Mouse (Mus musculus): ENCODE data around the gene Epha1.

Gene Epha1

DNA sequence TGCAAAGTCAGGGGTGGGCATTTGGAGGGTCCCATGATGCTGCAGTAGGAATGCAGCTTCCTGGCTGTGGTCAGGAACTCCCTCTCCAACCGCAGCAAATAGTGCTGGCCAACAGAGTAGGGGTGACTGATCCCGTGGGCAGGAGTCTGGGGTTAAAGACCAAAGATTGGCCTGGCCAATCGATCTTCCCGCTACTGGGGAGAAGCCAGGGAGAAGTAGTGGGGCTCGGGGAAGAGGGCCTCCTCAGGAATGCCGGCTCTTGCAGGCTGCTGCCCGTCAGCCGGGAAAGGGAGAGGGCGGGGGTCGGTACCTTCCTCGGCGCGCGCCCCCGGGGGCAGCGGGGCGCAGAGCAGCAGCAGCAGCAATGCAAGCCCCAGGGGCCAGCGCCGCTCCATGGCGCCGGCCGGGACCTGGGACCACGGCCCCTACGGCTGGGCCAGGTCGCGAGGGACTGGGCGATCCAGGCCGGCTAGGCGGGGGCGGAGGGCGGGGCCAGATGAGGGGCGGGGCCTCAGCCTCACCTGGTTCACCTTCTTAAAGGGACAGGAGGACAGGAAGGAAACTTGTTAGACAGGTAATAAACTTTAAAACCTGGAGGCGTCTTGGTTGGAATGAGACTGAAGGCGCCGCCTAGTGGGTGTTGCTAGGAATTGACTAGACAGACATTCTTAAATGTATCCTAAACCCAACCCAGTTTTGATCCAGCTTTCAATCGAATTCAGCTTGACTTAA, at the start of gene Epha1:
Epha1 (minus strand) TSS at position 453 of the 732 bp plus-strand sequence.
- POLR2A ChIA-PET, result interaction anchor here in 3 of 4 experiments (0.6 to 2.6 kb wide), 4 partner anchors 23 to 184 kb away, joined by 4 to 10 read pairs (median 6); partner anchors contain the start of genes Fam131b (in 1 of the 3) and Zyx (in 1 of the 3)

DNA sequence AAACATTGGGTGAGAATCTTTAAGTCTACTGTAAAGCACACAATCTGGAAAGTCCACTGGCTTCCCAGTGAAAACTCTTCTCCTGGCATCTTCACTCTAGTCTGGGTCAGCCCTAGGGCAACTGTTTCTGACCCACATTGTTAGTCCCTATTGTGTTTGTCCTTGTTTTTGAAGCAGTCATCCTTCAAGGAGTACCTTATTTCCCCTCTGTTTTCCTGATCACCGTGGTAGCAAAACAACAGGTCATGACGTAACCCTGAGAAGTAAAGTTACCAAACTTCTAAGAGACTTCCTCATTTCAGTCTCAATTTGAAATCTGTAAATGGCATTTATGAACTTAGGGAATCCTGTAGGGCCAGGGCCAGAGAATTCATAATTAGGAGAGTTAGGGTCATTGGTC, 48.4 kb upstream of the Epha1 start:
- POLR2A ChIA-PET, result no interaction called here
- CTCF ChIA-PET, result no interaction called here

More for the DNA sequence above, at the start of gene Epha1:
- CTCF ChIA-PET, result interaction anchor here in 2 of 4 experiments (0.6 to 1.8 kb wide), 6 partner anchors 8 to 496 kb away, joined by 3 to 7 read pairs (median 3); partner anchors contain the start of genes Casp2 (in 1 of the 2), Fam131b (in 1 of the 2) and Zyx (in 1 of the 2)

DNA sequence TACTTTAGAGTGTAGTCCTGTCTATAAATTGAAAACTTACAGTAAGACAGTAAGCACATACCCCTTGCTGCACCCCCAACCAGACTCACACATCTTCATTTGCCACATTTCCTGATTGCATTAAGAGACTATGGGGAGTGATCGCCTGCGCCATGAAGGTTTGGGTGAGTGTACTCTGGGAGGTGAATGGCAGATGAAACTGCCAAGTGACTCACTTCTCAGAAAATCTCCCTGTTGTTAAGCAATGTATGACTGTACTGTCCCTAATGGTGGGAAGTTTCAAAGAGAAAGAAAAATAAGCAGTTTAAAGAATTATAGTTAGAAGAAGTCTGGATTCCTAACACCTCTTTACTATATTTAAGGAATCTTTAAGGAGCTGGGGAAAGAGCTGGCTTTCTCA, 46.4 kb upstream of the Epha1 start:
- POLR2A ChIA-PET, result no interaction called here
- CTCF ChIA-PET, result no interaction called here

DNA sequence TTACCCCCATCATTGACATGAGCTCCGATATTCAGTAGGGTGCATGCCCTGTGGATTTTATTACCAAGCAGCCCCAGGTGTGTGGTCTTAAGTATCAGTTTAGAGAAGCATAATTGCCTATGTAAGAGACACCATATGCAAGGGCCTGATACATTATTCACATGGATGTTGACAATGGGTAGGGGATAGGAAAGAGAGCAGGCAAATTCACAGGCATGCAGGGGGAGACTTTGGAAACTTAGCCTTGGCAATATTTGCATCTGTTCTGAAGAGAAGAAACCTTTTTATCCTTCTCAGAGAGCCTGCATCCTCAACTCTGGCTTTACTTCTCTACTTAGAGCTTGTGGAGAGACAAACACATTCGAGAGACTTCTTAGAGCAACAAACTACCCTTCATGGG, 32.1 kb upstream of the Epha1 start, which contains the start of gene Tas2r135:
Tas2r135 (plus strand) TSS at position 301 of the 400 bp plus-strand sequence.
- POLR2A ChIA-PET, result no interaction called here
- CTCF ChIA-PET, result interaction anchor here in 1 of 4 experiments (0.7 kb wide), 1 partner anchor 33 kb away, joined by 3 read pairs; no protein-coding TSS in a partner anchor

DNA sequence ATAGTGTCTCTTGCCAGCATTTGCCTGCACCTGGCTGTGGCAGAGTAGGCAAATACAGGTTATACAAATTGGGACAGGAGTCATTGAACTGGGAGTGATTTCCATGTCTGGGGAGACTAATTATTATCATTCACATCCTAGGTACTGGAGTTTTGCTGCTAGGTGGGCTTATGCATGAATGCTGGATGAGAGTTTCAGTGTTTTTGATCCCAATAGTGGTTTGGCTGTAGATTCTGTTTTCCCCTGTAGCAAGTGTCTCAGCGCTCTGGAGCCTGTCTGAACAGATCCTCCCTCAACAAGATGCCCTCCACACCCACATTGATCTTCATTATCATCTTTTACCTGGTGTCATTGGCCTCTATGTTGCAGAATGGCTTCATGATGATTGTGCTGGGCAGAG, 26.9 kb upstream of the Epha1 start, which contains the start of gene Tas2r143:
Tas2r143 (plus strand) TSS at position 301 of the 400 bp plus-strand sequence.
- ChIA-PET POLR2A (no interaction called here), CTCF (no interaction called here)

DNA sequence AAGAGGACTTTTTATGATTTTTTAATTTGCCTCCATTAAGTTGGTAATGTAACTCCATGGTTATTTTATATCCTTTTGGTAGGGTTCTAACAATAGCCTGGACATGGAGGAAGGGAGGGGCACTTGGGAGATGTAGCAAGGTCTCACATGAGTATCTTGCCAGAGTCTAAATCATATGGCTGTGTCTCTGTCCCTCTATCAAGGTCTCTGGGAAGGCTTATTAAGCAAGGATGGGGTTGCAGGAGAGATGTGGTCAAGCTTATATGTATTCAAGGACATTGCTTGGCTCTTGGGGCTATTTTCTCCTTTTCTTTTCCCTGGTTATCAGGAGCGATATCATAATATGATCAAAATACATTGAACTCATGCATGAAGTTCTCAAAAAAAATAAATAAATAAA, 25.9 kb upstream of the Epha1 start:
- ChIA-PET POLR2A (no interaction called here), CTCF (no interaction called here)

DNA sequence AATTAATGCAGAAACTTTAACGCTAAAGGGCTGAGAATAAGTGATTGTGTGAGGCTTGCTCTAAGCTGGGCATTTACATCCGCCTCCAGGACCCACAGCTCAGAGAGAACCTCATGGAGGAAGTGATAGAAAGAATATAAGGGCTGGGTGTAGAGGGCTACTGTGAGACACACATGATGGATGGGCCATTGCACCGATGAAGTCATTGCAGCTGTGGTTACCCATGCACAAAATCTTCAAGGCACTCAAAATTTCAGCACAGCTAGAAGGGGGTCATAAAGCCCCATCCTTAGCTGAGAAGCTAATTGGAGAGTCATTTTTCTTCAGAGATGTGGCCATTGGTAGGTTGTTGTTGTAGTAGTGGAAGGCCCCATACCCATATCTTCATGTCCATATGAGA, 25.2 kb upstream of the Epha1 start:
- CTCF ChIA-PET, result no interaction called here
- POLR2A ChIA-PET, result no interaction called here

DNA sequence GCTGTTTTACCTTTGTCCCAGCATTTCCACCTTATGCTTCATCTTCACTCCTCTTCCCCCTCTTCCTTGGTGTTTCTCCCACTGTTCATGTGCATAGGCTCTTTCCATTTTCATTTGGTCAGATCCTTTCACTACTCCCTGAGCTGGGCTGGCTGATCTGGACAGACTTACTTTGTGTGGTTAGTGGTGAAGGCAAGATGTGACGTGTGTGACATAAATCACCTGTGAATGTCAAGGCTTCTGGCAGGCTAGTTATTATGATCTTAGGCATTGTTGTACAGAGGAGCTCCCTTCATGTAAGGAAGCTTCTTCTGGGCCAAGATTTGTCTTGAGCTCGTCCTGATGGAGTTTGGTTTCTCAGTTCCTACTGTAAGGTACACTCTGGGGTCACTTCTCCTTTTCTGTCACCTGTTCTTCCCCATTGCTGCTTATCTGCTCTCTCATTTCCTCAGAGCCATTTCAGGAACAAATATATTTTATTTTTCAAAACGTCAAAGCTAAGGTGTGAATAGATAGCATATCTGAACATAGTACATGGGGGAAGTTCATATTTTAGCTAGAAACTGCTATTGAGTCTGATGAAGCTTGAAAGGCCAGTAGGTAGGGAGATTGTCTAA, 24.1 kb upstream of the Epha1 start:
- POLR2A ChIA-PET, result no interaction called here
- CTCF ChIA-PET, result interaction anchor here in 1 of 4 experiments (0.6 kb wide), 1 partner anchor 196 kb away, joined by 9 read pairs; no protein-coding TSS in a partner anchor

DNA sequence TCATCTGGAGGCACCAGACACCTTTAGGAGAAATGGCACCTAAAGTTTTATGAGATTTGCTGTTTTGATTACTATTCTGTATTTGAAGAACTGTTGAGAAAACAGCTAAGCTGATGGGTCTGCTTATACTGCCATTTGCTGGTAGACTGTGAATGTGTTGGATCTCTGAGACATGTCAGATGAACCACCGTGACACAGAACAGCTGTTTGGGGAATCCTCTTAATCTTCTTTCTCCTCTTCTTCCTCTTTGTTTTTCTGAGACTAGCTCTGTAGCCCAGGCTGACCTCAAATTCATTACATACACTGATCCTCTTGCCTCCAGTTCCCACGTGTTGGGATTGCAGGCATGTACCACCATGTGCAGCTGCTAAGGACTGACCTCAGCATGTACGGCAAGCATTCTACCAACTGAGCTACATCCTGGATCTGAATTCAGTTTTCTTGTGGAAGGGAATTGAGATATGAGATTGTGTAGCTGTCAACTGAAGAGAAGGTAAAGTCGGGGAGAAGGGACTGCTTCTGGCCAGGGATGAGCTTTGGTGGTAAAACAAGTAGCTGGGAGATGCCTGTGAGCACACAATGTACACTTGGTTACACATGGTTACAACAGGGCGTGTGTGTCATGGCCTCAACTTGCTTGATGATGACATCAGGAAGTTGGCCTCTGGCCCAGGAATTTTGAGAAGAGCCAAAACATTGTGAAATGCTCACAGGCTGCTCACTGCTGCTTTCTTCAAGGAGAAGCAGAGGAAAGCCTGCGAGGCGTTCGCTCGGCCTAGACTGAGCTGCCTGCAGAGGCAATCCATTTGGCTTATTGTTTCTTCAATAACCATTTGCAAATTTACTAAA, 23.1 kb upstream of the Epha1 start:
- ChIA-PET CTCF (interaction anchor here in 1 of 4 experiments (0.6 kb wide), 1 partner anchor 189 kb away, joined by 3 read pairs; no protein-coding TSS in a partner anchor), POLR2A (no interaction called here)

DNA sequence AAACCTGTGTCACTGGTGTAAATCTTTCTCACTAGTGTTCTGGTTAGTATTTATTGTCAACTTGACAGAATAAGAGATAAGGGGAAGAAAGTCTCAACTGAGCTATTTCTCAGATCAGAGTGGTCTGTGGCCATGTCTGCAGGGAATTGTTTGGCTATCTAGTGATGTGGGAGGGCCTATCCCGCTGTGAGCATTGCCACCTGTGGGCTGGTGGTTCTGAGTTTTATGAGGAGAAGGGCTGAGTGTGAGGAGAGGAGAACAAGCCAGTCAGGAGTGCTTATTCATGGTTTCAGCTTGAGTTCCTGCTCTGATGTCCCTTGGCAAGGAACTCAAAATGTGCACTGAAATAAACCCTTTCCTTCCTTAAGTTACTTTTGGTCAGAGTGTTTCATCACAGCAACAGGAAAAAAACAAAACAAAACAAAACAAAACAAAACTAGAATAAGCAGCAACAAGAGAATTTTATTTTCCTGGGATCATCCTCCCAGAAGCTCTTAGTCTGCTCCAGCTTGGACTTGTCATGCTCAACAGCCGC, 18.8 kb upstream of the Epha1 start:
- CTCF ChIA-PET, result interaction anchor here in 1 of 4 experiments (0.6 kb wide), 1 partner anchor 34 kb away, joined by 3 read pairs; no protein-coding TSS in a partner anchor
- POLR2A ChIA-PET, result no interaction called here

DNA sequence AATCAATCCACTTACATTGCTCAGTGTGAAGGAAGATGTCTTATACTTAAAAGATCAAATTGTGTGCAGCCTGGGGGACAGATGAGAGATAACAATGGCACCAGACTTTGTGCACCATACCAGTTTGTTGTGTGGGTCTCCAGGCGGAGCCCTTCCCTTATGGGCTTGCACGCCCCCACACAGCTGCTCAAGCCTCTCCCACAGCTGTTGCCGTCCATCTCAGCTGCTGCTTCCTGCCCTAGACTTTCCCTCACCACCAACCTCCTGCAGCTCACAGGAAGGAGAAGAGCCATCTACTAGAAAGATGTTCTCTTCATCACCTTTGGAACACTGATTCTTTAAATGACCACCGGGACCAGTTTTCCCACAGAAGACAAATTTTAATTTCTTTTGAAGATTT, 12.6 kb upstream of the Epha1 start:
- ChIA-PET CTCF (no interaction called here), POLR2A (no interaction called here)

DNA sequence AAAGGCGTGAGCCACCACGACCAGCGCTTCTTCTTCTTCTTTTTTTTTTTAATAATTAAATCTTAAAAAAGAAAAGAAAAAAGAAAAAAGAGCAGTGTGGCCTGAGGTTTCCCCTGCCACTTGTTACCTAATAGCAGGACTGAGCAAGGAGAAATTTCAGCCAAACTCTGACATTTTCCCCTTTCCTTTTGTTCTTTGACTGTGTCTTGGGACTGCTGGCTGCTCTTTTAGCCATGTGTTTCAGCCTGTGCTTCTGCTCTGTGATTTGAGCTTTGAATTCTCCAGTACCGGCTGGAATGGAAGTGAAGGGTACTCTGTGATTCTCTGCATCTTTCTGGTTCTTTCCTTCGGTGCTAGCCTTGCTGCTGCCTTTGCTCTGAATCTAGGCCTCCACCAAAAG, 10.3 kb upstream of the Epha1 start:
- ChIA-PET CTCF (no interaction called here), POLR2A (no interaction called here)

DNA sequence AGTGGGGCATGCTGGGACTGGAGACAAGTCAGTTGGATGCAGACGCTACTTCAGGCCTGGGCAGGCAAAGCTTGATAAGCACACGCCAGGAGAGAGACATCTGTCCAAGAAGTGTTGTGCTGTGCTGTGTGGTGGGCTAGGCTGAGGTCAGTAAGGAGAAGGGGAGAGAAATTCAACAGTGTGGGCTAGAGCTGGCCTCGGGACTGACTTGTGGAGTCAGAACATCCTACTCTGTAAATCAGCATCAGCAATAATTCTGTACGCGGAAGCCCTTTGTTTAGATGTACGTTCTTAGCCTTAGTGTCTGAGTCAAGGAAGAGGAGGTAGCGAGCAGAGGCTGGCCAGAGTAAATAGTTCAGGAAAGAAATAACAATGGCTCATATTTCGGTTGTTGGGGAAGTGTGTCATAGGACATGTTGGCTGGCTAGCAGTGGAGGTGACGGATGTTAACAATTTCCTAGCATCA, 8.9 kb upstream of the Epha1 start:
- CTCF ChIA-PET, result no interaction called here
- POLR2A ChIA-PET, result no interaction called here

DNA sequence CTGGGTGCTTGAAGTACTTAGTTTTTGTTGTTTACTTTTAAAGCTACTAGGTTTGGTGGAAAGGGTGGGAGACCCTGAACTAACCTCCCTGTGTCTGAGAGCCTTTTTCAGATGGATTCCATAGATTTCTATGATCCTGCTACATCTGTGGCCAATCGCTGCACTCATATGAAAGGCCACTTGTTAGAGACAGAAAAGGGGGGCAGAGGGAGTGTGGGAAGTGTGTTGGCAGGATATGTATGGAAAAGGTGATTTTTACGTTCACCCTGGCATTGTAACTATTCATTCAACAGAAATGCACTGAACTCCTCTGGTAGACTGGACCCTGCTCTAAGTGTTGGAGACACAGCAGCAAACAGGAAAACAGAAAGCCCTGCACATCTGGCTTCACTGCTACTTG, 8.2 kb upstream of the Epha1 start:
- ChIA-PET POLR2A (no interaction called here), CTCF (interaction anchor here in 3 of 4 experiments (0.7 to 1.8 kb wide), 10 partner anchors 9 to 264 kb away, joined by 3 to 6 read pairs (median 4); partner anchors contain the start of genes Fam131b (in 1 of the 3), Tcaf2 (in 1 of the 3) and Zyx (in 1 of the 3))

DNA sequence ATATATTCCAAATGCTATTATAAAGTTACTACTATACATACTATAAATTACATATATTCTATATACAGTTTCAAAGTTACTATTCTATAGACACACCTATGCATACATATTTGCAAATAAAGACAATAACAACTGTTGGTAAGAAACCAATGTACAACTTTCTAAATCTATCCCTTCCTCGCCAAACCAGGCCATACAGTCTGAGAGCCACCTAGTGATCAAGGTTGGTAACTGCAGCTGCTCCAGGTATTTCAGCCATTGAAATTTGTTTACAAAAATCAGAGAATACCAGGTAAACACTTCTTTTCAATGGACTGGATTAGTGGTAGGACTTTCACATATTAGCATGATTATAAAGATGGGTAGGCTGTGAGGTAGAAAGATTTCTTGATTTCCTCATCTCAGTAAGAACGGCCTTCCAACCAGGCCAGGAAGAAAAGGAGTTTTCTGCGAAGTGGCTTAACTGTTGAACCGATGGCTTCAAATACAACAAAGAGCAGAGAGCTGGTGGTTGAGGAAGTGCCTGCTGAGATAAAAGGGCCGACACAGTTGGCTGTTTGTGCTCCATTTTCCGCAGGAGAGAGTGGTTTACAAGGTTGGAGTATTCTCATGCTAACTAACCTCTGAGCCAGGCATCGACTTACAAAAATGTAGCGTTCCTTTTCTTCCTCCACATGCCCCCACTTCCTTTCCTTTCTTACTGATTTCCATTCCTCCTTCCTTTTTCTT, 7.5 kb upstream of the Epha1 start:
- ChIA-PET CTCF (interaction anchor here in 3 of 4 experiments (0.5 to 1.8 kb wide), 12 partner anchors 8 to 264 kb away, joined by 3 to 6 read pairs (median 4); partner anchors contain the start of genes Fam131b (in 1 of the 3), Tcaf2 (in 1 of the 3) and Zyx (in 1 of the 3)), POLR2A (no interaction called here)

DNA sequence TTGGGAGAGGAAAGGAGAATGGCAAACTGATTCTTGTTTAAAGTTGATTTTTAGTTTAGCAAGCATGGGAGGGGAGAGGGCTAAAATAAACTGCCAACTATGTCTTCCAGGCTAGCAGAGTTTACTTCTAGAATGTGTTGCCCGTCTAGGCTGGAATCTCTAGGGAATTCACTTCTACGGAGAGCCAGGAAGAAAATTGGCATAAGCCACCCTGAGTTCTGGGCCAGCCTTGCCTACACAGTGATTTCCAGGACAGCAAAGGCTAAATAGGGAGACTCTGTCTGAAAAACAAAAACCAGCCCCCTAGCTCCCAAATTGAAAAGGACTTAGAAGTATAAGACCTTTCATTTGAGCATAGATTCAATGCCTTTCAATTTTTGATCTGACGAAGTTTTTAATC, 6.5 kb upstream of the Epha1 start:
- ChIA-PET CTCF (interaction anchor here in 1 of 4 experiments (1.8 kb wide), 1 partner anchor 31 kb away, joined by 6 read pairs; no protein-coding TSS in a partner anchor), POLR2A (interaction anchor here in 1 of 4 experiments (1.3 kb wide), 1 partner anchor 29 kb away, joined by 5 read pairs; no protein-coding TSS in a partner anchor)

DNA sequence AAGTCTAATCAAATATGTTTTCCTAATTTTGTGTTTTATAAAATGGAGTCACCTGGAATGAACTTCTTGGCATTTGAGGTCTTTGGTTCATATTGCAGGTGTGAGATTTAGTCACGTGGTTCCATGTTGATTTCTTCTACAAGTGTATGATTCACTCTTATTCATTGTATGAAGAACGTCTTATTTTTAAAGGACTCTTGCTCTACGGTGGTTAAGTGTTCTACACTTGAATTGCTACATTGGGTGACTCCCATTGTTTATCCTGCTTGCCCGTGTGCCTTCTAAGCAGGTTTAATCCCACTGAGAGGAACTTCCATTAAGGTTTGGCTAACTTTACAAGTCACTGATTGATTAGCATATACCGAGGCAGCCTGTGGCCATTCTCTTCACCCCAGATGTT, 4.2 kb upstream of the Epha1 start:
- CTCF ChIA-PET, result no interaction called here
- POLR2A ChIA-PET, result no interaction called here

DNA sequence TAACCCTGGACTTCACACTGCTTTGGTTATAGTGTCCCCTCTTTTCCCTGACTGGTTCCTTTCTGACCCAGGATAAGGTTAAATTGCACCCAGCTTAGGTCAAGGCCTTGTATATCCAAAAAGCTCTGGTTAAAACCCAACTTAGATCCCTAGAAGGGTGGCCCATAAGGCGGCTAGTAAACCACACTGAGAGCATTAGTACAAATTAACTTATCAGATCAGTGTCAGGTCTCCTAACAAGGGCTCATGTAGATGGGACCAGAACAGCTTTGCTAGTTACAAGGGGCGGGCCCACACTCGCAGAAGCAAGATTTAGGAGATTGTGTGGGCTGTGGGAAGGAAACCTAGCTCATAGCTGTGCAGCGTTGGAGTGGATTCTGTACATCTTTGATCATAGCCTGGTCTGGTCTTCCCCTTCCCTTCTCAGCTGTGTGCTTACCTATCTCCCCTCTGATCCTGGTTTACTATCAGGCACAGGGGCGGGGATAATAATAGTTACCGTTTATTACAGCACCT, 3.5 kb upstream of the Epha1 start:
- ChIA-PET POLR2A (no interaction called here), CTCF (no interaction called here)

All from embryonic stem cell, embryonic (primary cell).